Mouse (Mus musculus) fibroblast of lung, adult 2 months (primary cell): ENCODE data around the gene 4930518I15Rik.
"Not testable (repeated sequence)": the region's sequence is repeated elsewhere in the genome, so short reads cannot be mapped to it uniquely, and the experiment has no call there.

Source experiments
- DNase-seq: peaks from one replicate; pipeline ENCODE4 v3.0.0-alpha.2; 2011; ENCODE audit warnings: low read depth

The 4930518I15Rik gene

DNA sequence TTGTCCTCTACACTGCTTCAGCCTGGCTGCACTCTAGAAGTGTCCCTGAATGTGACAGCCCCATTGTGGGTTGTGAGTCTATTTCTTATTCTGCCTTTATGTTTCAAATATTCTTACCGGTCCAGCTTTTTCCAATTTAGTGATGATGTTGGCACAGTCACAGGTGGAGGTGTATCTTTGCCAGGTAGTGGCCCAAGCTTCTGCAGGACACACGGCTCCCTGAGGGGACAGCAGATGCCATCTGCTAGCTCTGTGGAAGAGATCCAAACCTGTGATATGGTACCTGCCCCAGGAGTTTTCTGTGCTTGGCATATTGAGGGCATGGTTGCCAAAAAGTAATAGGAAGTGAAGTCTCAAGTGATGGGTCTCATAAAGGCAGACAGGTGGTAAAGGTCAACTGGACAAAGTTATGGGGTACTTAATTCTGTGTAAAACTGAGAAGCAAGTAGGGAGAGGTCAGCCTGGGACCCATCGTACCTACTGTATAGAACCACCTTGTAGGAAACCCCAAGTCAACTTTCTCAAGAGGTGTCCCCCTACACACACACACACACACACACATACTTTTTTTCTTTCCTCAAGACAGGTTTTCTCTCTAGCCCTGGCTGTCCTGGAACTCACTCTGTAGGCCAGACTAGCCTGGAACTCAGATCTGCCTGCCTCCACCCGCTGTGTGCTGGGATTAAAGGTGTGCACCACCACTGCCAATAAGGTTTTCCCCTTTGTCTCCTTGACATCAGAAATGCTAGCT is 17.2 kb upstream of the 4930518I15Rik start:
- no peak for DNase-seq

DNA sequence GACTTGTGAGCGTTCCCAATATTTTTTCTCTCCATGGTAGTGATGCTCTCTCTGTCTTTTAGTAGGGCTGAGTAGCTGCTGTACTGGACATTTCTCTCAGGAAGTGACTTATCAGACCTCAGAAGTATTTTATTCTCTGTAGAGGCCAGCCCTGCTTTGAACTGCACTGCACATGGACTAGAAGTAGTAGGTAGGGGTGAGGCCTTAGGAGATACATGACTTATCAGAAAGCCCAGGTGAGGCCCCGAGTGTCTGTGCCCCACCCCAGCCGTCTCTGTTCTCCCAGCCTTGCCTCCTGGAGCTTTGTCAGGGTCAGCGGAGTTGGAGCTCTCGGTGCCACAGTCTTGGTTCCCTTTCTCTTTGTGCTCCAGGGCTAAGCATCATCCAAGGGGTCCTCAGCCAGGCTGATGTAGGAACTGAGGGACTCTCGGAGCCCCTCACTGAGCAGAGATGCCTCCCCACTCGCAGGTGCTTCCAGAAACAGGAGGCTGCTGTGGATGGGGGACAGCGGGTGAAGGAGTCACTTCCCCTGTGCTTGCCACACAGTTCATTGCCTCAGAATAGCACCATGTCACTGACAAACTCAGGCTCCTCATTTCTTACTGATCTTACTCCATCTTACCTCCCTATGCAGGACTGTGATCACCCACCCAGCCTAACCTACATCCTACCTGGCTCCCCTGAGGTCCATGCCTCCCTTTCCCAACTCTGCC is 16.5 kb upstream of the 4930518I15Rik start:
- no peak for DNase-seq

DNA sequence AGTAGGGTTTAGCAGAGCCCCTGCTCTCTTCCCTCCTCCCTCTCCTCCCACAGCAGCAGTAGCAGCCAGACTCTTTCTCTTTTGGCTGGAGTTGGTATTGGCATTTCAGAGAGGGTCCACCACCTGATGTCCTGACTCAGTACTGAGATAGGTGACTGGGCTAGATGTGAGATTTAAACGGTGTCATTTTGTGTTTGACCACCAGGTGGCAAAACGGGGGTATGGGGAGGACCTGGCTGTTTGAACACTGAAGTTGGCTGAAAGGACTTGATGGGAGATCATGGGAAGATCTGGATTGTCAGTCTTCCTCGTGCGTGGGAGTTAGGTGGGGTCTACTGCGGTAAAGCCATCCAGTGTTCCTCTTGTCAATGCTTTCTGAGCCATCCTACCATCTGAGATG is 15.9 kb upstream of the 4930518I15Rik start:
- DNase-seq = no peak

DNA sequence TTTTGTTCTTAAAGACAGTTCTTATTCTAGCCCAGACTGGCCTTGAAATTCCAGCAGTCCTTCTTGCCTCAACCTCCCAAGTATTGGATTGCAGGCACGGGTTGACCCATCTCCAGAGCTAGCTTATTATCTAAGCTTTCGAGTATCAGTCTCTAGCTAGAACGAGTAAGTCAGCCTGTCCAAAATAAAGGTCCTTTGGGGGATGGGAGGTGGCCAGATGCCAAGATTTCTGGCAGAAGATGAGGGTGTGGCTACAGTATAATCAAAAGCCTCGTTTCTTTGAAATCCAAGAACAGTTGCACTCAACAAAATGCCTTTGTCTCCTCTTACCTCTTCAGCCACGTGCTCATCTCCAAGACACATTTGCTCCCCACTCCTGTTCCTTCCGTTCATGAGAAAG is 12.8 kb upstream of the 4930518I15Rik start:
- no peak for DNase-seq

DNA sequence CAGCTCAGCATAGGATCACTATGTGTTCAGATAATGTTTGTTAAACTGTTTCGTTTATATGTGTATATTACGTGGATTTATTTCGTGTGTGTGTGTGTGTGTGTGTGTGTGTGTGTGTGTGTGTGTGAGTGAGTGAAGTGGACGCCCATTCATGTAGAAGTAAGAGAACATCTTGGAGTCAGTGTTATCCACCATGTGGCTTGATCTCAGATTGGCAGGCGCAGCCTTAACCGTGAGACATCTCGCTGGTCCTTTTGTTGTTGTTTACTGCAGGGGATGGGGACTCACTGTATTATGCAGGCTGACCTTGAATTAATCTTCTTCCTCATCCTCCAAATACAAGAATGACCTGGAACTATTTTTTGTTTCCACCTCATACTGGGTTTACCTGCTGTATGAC is 11.8 kb upstream of the 4930518I15Rik start:
- no peak for DNase-seq

DNA sequence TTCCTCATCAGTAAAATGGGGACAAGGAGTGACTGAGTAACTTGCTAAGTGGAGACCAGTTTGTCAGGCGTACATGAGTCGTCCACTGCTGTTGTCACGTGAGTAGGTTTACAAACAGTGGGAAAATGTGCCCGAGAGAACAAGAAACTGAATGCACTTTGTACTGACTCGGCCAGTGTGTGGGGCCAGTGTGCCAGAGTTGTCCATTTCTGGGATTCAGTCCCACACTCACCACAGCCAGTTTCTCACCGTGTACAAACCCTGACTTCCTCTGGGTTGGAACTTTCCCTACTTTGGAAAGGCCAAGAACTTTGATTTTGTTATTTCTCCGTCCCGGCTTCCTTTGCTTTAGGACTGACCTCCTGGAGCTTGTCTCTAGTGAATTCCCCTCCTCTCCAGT is 11.2 kb upstream of the 4930518I15Rik start:
- DNase-seq = peak; percentile 92

DNA sequence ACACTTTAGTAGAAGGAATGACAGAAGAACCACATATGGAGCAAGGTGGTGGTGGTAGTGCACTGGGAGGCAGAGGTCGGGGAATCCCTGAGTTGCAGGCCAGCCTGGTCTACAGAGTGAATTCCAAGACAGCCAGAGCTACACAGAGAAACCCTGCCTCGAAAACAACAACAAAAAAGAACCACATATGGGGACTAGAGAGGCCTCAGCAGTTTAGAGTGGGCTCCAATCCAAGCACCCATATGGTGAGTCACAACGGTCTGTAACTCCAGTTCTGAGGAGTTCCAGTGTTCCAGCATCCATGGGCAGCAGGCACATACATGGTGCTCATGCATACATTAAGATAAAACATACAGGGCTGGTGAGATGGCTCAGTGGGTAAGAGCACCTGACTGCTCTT is 6.7 kb upstream of the 4930518I15Rik start:
- no peak for DNase-seq

DNA sequence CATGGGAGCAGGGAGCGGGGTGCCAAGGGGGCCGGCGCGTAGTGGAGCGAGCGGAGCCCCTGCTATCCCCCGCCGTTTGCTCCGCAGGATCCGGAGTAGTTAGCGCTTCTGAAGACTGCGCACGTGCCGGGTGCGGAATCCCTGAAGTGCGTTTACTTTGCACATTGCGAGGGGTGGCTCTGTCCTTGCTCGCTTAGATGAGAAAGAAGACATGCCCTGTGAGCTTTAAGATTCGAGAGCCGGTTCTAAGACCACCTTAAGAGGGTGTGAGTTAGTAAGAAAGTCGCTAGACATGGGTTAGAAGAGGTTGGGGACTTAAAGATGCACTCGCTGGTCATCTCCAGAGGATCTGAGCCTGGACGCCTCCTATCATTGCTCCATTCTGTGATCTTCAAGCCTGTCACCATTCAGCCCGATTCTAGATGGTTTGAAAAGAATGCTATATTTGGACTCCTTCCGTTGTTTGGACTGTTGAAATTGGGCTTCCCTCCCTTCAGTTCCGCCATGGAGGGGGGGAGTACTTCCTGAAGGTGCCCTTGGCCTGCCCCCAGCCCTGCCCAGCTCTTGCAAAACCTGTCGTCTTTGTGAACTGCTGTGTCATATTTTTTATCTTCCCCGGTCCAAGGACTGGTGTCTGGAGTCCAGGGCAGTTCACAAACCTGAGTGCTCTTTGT is 5.9 kb upstream of the 4930518I15Rik start:
- no peak for DNase-seq

DNA sequence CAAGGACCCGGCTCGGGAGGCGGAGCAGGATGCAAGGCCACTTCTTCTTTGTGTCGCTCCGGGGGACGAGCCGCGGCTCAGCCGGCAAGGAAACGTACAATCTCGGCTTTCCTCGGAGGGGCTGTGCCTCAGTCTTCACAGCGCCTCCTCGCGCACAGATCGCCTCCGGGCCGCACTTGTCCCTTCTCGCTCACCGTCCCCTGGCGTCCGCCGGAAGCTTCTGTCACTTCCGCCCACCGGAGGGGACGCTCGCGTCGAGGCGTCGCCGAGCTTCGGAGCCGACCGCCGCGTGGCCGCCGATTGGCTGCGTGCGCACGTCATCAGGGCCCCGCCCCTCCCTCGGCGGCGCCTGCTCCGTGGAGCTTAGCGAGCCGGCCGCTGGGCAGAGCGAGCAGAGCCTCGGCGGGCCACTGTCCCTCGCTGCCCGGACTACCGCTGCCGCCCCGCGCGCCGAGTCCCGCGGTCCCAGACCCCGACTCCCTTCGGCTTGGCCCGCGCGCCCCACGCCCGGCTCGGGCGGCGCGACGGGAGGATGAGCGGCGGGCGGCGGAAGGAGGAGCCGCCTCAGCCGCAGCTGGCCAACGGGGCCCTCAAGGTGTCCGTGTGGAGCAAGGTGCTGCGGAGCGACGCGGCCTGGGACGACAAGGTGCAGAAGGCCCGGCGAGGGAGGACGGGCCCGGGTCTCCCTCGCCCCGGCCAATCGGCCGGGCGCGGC is 5.2 kb upstream of the 4930518I15Rik start, which contains the start of gene Rab5if:
Gene Rab5if (plus strand): TSS at position 357 of the 715 bp plus-strand sequence.
- peak; percentile 92 for DNase-seq

DNA sequence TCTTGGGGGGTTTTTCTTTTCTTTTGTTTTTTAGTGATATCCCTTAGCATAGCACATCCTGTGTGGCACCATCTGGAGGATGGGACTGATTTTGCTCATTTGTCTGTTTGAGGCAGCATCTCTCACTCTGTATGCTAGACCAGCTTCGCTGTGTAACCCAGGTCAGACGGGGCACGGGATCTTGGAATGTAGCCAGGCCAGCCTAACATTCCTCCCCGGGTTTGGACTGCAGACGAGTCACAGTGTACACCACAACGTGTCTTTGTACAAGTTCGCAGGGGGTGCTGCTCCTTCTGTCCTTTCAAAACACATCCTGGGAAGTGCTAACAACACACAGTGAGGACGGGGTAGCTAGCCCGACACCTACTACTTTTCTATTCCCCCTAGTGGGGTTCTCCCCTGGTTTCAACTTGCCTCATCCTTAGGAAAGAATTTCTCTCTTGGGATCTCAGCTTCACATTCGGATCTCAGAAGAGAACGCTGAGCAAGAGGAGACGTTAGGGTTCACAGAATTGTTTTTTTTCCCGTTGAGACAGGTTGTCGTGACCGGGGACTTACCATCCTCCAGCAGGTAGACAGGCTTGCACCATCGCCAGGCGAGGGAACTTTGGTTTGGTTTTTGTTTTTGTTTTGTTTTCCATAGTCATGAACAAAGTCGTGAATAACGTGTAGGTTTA is 4.4 kb upstream of the 4930518I15Rik start:
- no peak for DNase-seq

DNA sequence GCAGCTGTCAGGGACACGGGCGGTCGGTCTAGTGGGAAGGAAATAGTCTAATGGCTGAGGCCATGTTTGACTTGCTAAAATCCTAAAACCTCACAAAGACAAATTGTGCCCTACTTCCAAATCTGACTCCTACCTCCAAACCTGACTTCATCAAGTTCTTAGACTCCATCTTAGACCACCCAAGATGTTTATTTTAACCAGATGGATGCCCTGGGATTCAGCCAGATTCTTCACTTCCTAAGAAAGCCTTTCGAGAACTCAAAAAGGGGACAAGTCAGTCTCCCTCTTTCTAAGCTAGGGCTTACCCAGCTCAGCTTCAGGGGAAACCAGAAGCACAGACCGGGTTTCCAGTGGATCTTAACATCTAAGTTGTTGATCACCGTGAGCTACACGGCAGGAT is 925 bp upstream of the 4930518I15Rik start:
- DNase-seq = no peak

DNA sequence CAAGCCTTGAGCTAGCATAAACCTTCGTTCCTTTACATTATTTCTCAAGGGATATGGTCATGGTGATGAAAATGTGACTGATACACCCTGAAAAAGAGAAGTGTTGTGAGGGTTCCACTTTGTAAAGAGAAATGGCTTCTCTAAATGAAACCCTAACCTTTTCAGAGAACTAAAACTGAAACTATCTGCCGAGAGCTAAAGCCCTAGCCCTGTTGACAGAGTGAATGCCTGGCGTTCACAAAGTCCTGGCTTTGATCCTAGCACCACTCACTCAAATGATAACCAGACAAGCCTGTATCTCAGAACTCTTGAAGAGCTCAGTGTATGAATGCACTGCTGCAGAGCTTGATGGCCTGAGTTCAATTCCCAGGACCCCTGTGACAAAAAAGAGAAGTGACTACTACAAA is 358 bp downstream of the 4930518I15Rik start:
- DNase-seq = no peak

DNA sequence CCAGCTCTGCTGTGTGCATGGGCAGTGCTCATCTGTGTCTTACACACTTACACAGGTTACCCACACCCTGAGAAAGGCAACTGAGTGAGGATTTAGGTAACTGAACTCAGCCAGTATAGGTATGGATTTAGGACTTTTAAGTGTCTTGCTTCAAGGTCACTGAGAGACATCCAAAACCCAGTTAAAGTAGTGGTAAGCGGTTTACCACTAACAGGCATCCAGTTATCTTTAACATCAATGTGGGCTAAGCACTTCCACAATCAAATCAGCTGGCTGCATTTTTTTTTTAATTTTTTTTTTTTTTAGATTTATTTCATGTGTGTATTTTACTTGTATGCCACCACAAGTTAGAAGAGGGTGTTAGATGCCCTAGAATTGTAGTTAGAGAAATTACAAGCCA is 1.4 kb downstream of the 4930518I15Rik start:
- DNase-seq = no peak

DNA sequence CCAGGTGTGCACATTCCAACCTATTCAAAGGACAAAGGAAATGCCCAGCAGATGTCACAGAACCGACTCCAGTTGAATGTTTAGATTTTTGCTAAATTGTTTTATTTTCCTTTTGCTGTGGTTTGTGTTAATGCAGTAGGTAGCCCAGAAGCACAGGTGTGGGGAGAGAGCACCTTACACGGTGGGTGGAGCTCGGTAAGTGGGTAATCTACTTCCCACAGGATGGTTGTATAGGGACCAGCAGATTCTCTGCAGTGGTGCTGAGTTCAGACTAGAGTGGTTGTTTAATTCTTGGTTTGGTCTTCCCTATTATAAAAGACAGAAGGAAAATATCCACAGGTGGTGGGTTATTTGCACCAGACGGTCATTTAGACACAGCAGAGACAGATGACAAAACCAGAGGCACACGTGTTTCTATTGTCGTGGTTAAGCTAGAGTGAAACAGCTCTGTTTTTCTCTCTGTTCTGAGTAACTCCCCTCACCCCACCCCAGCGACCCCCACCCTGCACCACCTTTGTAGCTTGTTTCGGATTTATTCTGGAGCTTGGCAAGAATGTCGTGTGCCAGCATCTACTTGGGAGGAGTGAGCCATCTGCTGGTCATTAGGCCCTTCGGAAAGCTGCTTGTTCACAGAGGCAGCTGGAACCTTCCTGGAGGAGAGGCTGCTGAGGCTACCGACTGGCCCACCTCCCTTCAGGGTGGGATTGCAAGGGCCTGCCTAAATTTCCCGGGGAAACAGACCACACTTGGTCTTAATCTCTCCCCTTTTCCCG is 3.6 kb downstream of the 4930518I15Rik start:
- DNase-seq = not testable (repeated sequence)

DNA sequence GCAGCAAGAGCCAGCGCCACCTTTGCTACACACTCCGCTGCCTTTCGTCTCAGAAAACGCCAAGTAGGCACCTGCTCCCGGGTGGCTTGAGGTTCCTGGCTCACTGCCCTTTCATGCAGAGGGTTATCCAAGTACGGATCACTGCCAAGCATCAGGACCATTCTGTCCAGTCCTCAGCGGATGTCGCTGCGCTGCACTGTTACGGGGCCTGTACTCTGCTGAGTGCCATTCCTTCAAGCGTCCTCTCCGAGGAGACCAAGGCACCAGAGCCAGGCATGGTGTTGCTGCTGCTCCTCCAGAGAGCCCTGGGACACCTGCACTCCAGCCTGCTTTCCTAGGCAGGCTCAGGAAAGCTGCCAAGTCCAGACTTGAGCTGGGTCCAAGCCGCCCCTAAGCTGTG is 4.2 kb downstream of the 4930518I15Rik start:
- not testable (repeated sequence) for DNase-seq

DNA sequence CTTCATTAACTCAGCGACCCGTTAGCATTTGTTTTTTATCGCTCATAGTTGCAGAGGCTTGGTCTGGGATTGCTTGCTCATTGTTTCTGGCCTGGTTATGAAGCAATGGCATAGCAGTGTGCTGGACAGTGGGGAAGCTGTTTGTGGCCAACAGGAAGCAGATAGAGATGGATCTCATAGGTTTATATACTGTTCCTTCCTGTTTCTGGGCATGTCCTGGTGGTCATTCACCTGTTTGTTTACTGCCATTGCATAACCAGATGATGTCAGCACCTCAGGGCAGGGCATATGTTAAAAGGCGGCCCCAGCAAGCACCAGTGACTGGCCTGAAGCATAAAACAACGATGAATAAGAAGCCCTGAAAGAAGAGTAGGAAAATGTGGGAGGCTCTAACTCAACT is 7.2 kb downstream of the 4930518I15Rik start:
- no peak for DNase-seq

DNA sequence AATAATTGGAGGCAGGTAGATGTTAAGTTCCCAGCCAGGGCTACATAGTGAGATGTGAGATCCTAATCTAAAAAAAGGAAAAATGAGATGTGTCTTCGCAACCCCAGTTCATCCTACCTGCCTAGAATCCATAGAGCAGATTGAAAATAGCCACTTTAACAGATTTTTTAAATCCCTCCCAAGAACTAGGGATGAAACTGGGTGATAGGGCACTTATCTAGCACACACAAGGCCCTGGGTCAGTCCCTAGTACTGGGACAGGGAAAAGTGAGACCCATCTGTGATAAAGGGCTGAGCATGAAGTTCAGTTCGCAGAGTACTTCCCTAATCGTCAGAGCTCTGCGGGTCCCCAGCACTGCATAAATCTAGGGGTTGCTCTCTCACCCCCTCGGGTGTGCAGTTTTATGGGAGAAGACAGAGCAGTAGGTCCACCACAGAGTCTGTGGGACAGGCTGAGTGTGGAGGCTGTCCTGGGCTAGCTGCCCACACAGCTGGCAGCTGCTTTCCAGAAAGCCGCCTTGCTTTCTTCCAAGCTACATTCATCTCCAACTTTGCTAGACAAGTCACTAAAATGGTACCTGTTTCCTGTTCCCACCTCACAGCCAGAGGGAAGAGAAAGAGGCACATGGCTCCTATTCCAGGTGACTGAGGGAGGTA is 9.1 kb downstream of the 4930518I15Rik start:
- DNase-seq = no peak

DNA sequence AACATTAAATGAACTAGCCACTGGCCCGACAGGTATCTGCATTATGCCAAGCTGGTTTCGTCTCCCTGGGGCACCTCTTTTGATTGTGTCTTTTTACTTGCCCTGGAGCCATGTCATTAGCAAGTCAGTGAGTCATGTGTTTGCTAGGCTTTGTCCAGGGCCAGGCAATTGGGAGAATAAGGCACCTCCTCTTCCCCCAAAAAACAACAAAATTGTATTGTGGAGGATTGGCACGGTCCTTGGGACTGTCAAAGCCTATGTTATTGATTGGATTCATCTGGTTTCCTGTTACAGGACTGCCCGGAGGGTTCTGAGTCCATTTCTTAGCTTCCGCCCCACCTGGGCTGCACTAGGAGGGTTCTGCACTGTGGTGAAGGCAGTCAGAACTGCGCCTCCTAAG is 10.1 kb downstream of the 4930518I15Rik start:
- DNase-seq = no peak

DNA sequence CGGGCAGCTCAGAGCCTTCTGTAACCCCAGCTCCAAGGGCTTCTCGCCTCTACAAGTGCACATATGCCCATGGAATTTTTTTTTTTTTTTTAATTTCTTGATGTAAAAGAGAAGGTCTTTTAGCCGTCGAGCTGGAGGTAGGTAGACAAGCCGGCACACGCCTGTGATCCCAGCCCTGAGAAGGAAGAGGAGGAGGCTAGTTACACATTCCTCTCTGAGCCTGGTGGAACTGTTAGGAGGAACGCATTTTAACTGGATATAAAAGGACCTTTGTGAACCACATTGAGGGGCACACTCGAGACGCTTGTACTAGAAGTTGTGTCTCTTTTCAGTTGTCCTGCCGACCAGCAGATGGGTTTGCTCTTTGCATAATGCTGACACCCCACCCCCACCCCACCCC is 13.0 kb downstream of the 4930518I15Rik start:
- DNase-seq = no peak

DNA sequence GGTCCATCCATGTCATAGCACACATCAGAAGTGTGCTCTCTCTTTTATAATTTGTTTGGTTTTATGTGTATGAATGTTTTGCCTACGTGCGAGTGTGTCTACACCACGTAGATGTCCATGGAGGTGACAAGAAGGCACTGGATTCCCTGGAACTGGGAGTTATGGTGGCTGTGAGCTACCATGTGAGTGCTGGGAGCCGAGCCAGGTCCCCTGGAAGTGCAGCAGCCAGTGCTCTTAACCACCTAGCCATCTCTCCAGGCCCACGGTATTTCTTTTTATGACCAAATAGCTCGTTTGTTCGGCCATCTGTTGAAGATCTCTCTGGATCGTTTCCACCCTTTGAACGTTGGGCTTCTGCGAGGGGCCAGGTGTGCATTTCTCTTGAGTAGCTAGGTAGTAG is 14.4 kb downstream of the 4930518I15Rik start:
- DNase-seq = no peak
